In genomic region chr10:40273938-40274337, GRCm38 (mm10) we compare ENCODE assay signal across 18 mouse cellular contexts. TPM values are rescaled to one million over a fixed set of nuclear protein-coding genes. Genes with fewer than 3 reads are reported as not detected.
DNase-seq lines count a peak whose midpoint lies in the region; ATAC-seq and TF ChIP-seq lines count a peak whose summit lies in the region.
"Had no signal": no experiment of that assay in that cellular context is flagged by ENCODE, and none has a peak within 500 bp of the region (broad histone marks: within the 10 kb centered on the region; RNA-seq: fewer than 3 reads in every experiment).

No protein-coding gene starts in this region.

- H3K27me3 ChIP-seq in intestine, embryonic 15.5 days (replicated peaks) = no peaks in the 10 kb centered on the region
- H3K27me3 ChIP-seq in intestine, postnatal 0 days (replicated peaks; ENCODE audit: control insufficient read depth, insufficient read depth, low read length) = no peaks in the 10 kb centered on the region
- H3K27me3 ChIP-seq in liver, embryonic 11.5 days (replicated peaks; ENCODE audit: control insufficient read depth, insufficient read depth, low read length) = no peaks in the 10 kb centered on the region
- no peaks in the 10 kb centered on the region for H3K27me3 ChIP-seq in stomach, embryonic 15.5 days (replicated peaks)
- H3K27me3 ChIP-seq: limb, embryonic 15.5 days; midbrain, embryonic 13.5 days had no signal

- WGBS in intestine, embryonic 15.5 days = 73% methylated on average over 5 of the region's 5 CpGs
- WGBS in intestine, postnatal 0 days = 80% methylated on average over 5 of the region's 5 CpGs
- WGBS in liver, embryonic 11.5 days = 50% methylated on average over 5 of the region's 5 CpGs
- 76% methylated on average over 5 of the region's 5 CpGs for WGBS in stomach, embryonic 15.5 days

- no peaks in the 10 kb centered on the region for H3K9me3 ChIP-seq in intestine, embryonic 15.5 days
- no peaks in the 10 kb centered on the region for H3K9me3 ChIP-seq in intestine, postnatal 0 days (ENCODE audit: control insufficient read depth)
- H3K9me3 ChIP-seq in liver, embryonic 11.5 days (ENCODE audit: control insufficient read depth, low read length) = no peaks in the 10 kb centered on the region
- H3K9me3 ChIP-seq in stomach, embryonic 15.5 days = no peaks in the 10 kb centered on the region
- H3K9me3 ChIP-seq: limb, embryonic 15.5 days; midbrain, embryonic 13.5 days had no signal

- ATAC-seq in intestine, embryonic 15.5 days = peak; percentile 59; the same call in 1 of the 2 replicates
- ATAC-seq in intestine, postnatal 0 days = no peak
- ATAC-seq in liver, embryonic 11.5 days (replicated peaks; ENCODE audit: low FRiP score) = peak; percentile 99
- peak; percentile 94 for ATAC-seq in stomach, embryonic 15.5 days (ENCODE audit: insufficient read depth, low FRiP score, low read depth)
- ATAC-seq in inflammation-experienced regulatory T-cells, adult 6 months = no peak
- ATAC-seq: CD4-positive, CD25-positive, alpha-beta regulatory T cell, adult 4 months; midbrain, embryonic 13.5 days had no signal

- DNase-seq in c-Kit-positive CD71-positive TER-119-negative erythroid progenitor cells, embryonic 14.5 days (ENCODE audit: low read depth) = peak; percentile 91
- no peak for DNase-seq in liver, embryonic 11.5 days (ENCODE audit: low spot score)
- no peak for DNase-seq in cerebellum, postnatal 10 days
- DNase-seq: cerebellum, adult 8-10 months; gastrocnemius, postnatal 10 days; kidney, postnatal 14 days; layer of hippocampus, adult 9-11 months; lung, postnatal 4 days; right cerebral cortex, adult 18-20 months; thymus, adult 2 months had no signal

- H3K36me3 ChIP-seq in intestine, embryonic 15.5 days = no peaks in the 10 kb centered on the region
- H3K36me3 ChIP-seq in intestine, postnatal 0 days (ENCODE audit: control insufficient read depth, insufficient read depth) = no peaks in the 10 kb centered on the region
- no peaks in the 10 kb centered on the region for H3K36me3 ChIP-seq in liver, embryonic 11.5 days (ENCODE audit: control insufficient read depth, insufficient read depth, low read length)
- no peaks in the 10 kb centered on the region for H3K36me3 ChIP-seq in stomach, embryonic 15.5 days
- H3K36me3 ChIP-seq: limb, embryonic 15.5 days; midbrain, embryonic 13.5 days had no signal

- H3K4me3 ChIP-seq in intestine, embryonic 15.5 days (replicated peaks) = no peak overlapping the region
- H3K4me3 ChIP-seq in intestine, postnatal 0 days (ENCODE audit: low read depth, low read length) = no peak overlapping the region
- no peak overlapping the region for H3K4me3 ChIP-seq in liver, embryonic 11.5 days (ENCODE audit: low read depth, low read length)
- no peak overlapping the region for H3K4me3 ChIP-seq in stomach, embryonic 15.5 days (replicated peaks)
- H3K4me3 ChIP-seq: limb, embryonic 15.5 days; midbrain, embryonic 13.5 days; myocyte had no signal

- no peak overlapping the region for H3K27ac ChIP-seq in intestine, embryonic 15.5 days
- no peak overlapping the region for H3K27ac ChIP-seq in intestine, postnatal 0 days (ENCODE audit: low read depth, low read length)
- H3K27ac ChIP-seq in liver, embryonic 11.5 days (ENCODE audit: low read depth, low read length) = peak overlapping the region; percentile 78
- no peak overlapping the region for H3K27ac ChIP-seq in stomach, embryonic 15.5 days
- H3K27ac ChIP-seq: limb, embryonic 15.5 days; midbrain, embryonic 13.5 days had no signal

- H3K4me1 ChIP-seq in intestine, embryonic 15.5 days (replicated peaks) = no peaks in the 10 kb centered on the region
- H3K4me1 ChIP-seq in intestine, postnatal 0 days (replicated peaks; ENCODE audit: control insufficient read depth, insufficient read depth, low read length) = no peaks in the 10 kb centered on the region
- peaks cover 14% of the 10 kb centered on the region for H3K4me1 ChIP-seq in liver, embryonic 11.5 days (replicated peaks; ENCODE audit: control insufficient read depth, insufficient read depth, low read length)
- no peaks in the 10 kb centered on the region for H3K4me1 ChIP-seq in stomach, embryonic 15.5 days
- H3K4me1 ChIP-seq: limb, embryonic 15.5 days; midbrain, embryonic 13.5 days had no signal

- TF ChIP-seq CTCF in intestine, postnatal 0 days (IDR thresholded peaks at IDR 0.05; ENCODE audit: low read depth) = no peak

- no peak overlapping the region for H3K4me2 ChIP-seq in intestine, embryonic 15.5 days (replicated peaks)
- no peak overlapping the region for H3K4me2 ChIP-seq in intestine, postnatal 0 days (replicated peaks; ENCODE audit: low read depth)
- H3K4me2 ChIP-seq in liver, embryonic 11.5 days = peak overlapping the region; percentile 37
- H3K4me2 ChIP-seq in stomach, embryonic 15.5 days = no peak overlapping the region
- H3K4me2 ChIP-seq: limb, embryonic 15.5 days; midbrain, embryonic 13.5 days had no signal

- H3K9ac ChIP-seq in intestine, embryonic 15.5 days = no peak overlapping the region
- no peak overlapping the region for H3K9ac ChIP-seq in intestine, postnatal 0 days (ENCODE audit: low read depth, low read length)
- H3K9ac ChIP-seq in liver, embryonic 11.5 days (ENCODE audit: low read depth, low read length) = no peak overlapping the region
- no peak overlapping the region for H3K9ac ChIP-seq in stomach, embryonic 15.5 days
- H3K9ac ChIP-seq: limb, embryonic 15.5 days; midbrain, embryonic 13.5 days had no signal

RNA-seq across cellular contexts. Expression of gene Gtf3c6, which starts 16.0 kb away (rescaled TPM):
- 80.8 and 88.9 TPM in 2 replicates for polyA plus RNA-seq in intestine, embryonic 15.5 days (2015; fragmentation: Nextera tagmentation; extraction: Ambion mirVana)
- polyA plus RNA-seq in intestine, postnatal 0 days (2015; fragmentation: Nextera tagmentation; extraction: Ambion mirVana) = 50.7 and 64.3 TPM in 2 replicates
- polyA plus RNA-seq in liver, embryonic 11.5 days (2014; fragmentation: Nextera tagmentation; extraction: Ambion mirVana) = 89.0 and 117 TPM in 2 replicates
- polyA plus RNA-seq in stomach, embryonic 15.5 days (2015; fragmentation: Nextera tagmentation; extraction: Ambion mirVana) = 88.9 and 92.0 TPM in 2 replicates
- 100 to 1,000 TPM; 113 to 128 (median 121) TPM for polyA plus RNA-seq in inflammation-experienced regulatory T-cells, adult 6 months (2017; shearing (Covaris generic))

RNA-seq across cellular contexts. Expression of gene Rpf2, which starts 27.1 kb away (rescaled TPM):
- polyA plus RNA-seq in intestine, embryonic 15.5 days (2015; fragmentation: Nextera tagmentation; extraction: Ambion mirVana) = 65.4 and 74.7 TPM in 2 replicates
- 36.2 and 36.6 TPM in 2 replicates for polyA plus RNA-seq in intestine, postnatal 0 days (2015; fragmentation: Nextera tagmentation; extraction: Ambion mirVana)
- 109 and 113 TPM in 2 replicates for polyA plus RNA-seq in liver, embryonic 11.5 days (2014; fragmentation: Nextera tagmentation; extraction: Ambion mirVana)
- 63.1 and 65.6 TPM in 2 replicates for polyA plus RNA-seq in stomach, embryonic 15.5 days (2015; fragmentation: Nextera tagmentation; extraction: Ambion mirVana)
- 10 to 100 TPM; 59.8 to 68.0 (median 65.5) TPM for polyA plus RNA-seq in inflammation-experienced regulatory T-cells, adult 6 months (2017; shearing (Covaris generic))

RNA-seq across cellular contexts. Expression of gene Amd1, which starts 28.0 kb away (rescaled TPM):
- 55.7 and 60.4 TPM in 2 replicates for polyA plus RNA-seq in intestine, embryonic 15.5 days (2015; fragmentation: Nextera tagmentation; extraction: Ambion mirVana)
- 24.0 and 25.3 TPM in 2 replicates for polyA plus RNA-seq in intestine, postnatal 0 days (2015; fragmentation: Nextera tagmentation; extraction: Ambion mirVana)
- polyA plus RNA-seq in liver, embryonic 11.5 days (2014; fragmentation: Nextera tagmentation; extraction: Ambion mirVana) = 130 and 136 TPM in 2 replicates
- 60.3 and 69.1 TPM in 2 replicates for polyA plus RNA-seq in stomach, embryonic 15.5 days (2015; fragmentation: Nextera tagmentation; extraction: Ambion mirVana)
- 10 to 100 TPM; 49.4 to 80.0 (median 63.0) TPM for polyA plus RNA-seq in inflammation-experienced regulatory T-cells, adult 6 months (2017; shearing (Covaris generic))

Comparison
In these comparisons a context has a peak if more than half of its experiments do, and no peak if none do; other contexts are left out.
1. ATAC-seq: peak in intestine, embryonic 15.5 days (single experiment), liver, embryonic 11.5 days (single experiment) and stomach, embryonic 15.5 days (single experiment); none in intestine, postnatal 0 days (single experiment) and inflammation-experienced regulatory T-cells, adult 6 months (single experiment).